Mouse (Mus musculus): ENCODE results near the gene Gm43552.

Gm43552 gene

GRCm38 (mm10) chr5:65535457-65536067 lies 42.9 kb upstream of the Gm43552 start:
- TF ChIP-seq CTCF (conservative IDR thresholded peaks at IDR 0.05; ENCODE audit: low read length) (peak; percentile 81), POU5F1 (IDR thresholded peaks at IDR 0.05; ENCODE audit: borderline replicate concordance, low read length) (no peak)
- Histone ChIP-seq H3K4me3 (replicated peaks; ENCODE audit: low read length) (peak overlapping the region; percentile 95; the same call in 1 of the 2 replicates), H3K9me3 (ENCODE audit: low read length) (no peaks in the 10 kb centered on the region), H3K4me1 (replicated peaks; ENCODE audit: low read depth, low read length) (peaks cover 68% of the 10 kb centered on the region), H3K36me3 (ENCODE audit: insufficient read depth, low read length) (peaks cover 4% of the 10 kb centered on the region; the same call in 1 of the 2 replicates), H3K27me3 (ENCODE audit: insufficient read depth, low read length) (no peaks in the 10 kb centered on the region)

GRCm38 (mm10) chr5:65534496-65534895 lies 41.9 kb upstream of the Gm43552 start:
- H3K9me3 ChIP-seq (ENCODE audit: low read length): no peaks in the 10 kb centered on the region
- peaks cover 4% of the 10 kb centered on the region; the same call in 1 of the 2 replicates for H3K36me3 ChIP-seq (ENCODE audit: insufficient read depth, low read length)
- TF ChIP-seq POU5F1 (IDR thresholded peaks at IDR 0.05; ENCODE audit: borderline replicate concordance, low read length) (no peak), NANOG (IDR thresholded peaks at IDR 0.05; ENCODE audit: borderline replicate concordance, low read length) (no peak), CTCF (conservative IDR thresholded peaks at IDR 0.05; ENCODE audit: low read length) (no peak)

GRCm38 (mm10) chr5:65531283-65531682 lies 38.6 kb upstream of the Gm43552 start:
- Histone ChIP-seq H3K9me3 (ENCODE audit: low read length) (no peaks in the 10 kb centered on the region), H3K4me1 (replicated peaks; ENCODE audit: low read depth, low read length) (peaks cover 71% of the 10 kb centered on the region), H3K4me3 (replicated peaks; ENCODE audit: low read length) (no peak overlapping the region), H3K36me3 (ENCODE audit: insufficient read depth, low read length) (no peaks in the 10 kb centered on the region), H3K27me3 (ENCODE audit: insufficient read depth, low read length) (no peaks in the 10 kb centered on the region)
- TF ChIP-seq NANOG (IDR thresholded peaks at IDR 0.05; ENCODE audit: borderline replicate concordance, low read length) (no peak), CTCF (conservative IDR thresholded peaks at IDR 0.05; ENCODE audit: low read length) (no peak), POU5F1 (IDR thresholded peaks at IDR 0.05; ENCODE audit: borderline replicate concordance, low read length) (no peak)

More at GRCm38 (mm10) chr5:65534496-65534895, 41.9 kb upstream of the Gm43552 start:
- Histone ChIP-seq H3K4me1 (replicated peaks; ENCODE audit: low read depth, low read length) (peaks cover 59% of the 10 kb centered on the region), H3K27me3 (ENCODE audit: insufficient read depth, low read length) (no peaks in the 10 kb centered on the region), H3K4me3 (replicated peaks; ENCODE audit: low read length) (peak overlapping the region; percentile 24)

GRCm38 (mm10) chr5:65525674-65526443 lies 33.2 kb upstream of the Gm43552 start:
- TF ChIP-seq CTCF (conservative IDR thresholded peaks at IDR 0.05; ENCODE audit: low read length) (peak; percentile 36), POU5F1 (IDR thresholded peaks at IDR 0.05; ENCODE audit: borderline replicate concordance, low read length) (no peak), NANOG (IDR thresholded peaks at IDR 0.05; ENCODE audit: borderline replicate concordance, low read length) (peak; percentile 84)
- H3K27me3 ChIP-seq (ENCODE audit: insufficient read depth, low read length): no peaks in the 10 kb centered on the region
- no peaks in the 10 kb centered on the region for H3K36me3 ChIP-seq (ENCODE audit: insufficient read depth, low read length)

GRCm38 (mm10) chr5:65524831-65525230 lies 32.2 kb upstream of the Gm43552 start:
- TF ChIP-seq CTCF (conservative IDR thresholded peaks at IDR 0.05; ENCODE audit: low read length): no peak
- no peak for TF ChIP-seq POU5F1 (IDR thresholded peaks at IDR 0.05; ENCODE audit: borderline replicate concordance, low read length)
- TF ChIP-seq NANOG (IDR thresholded peaks at IDR 0.05; ENCODE audit: borderline replicate concordance, low read length): no peak
- no peak overlapping the region for H3K4me3 ChIP-seq (replicated peaks; ENCODE audit: low read length)
- H3K9me3 ChIP-seq (ENCODE audit: low read length): no peaks in the 10 kb centered on the region
- H3K27me3 ChIP-seq (ENCODE audit: insufficient read depth, low read length): no peaks in the 10 kb centered on the region
- H3K4me1 ChIP-seq (replicated peaks; ENCODE audit: low read depth, low read length): peaks cover 52% of the 10 kb centered on the region
- no peaks in the 10 kb centered on the region for H3K36me3 ChIP-seq (ENCODE audit: insufficient read depth, low read length)

More at GRCm38 (mm10) chr5:65525674-65526443, 33.2 kb upstream of the Gm43552 start:
- H3K4me3 ChIP-seq (replicated peaks; ENCODE audit: low read length): peak overlapping the region; percentile 6; the same call in 1 of the 2 replicates
- no peaks in the 10 kb centered on the region for H3K9me3 ChIP-seq (ENCODE audit: low read length)
- H3K4me1 ChIP-seq (replicated peaks; ENCODE audit: low read depth, low read length): peaks cover 54% of the 10 kb centered on the region

- Histone ChIP-seq H3K9me3 (ENCODE audit: low read length) (no peaks in the 10 kb centered on the region), H3K4me3 (replicated peaks; ENCODE audit: low read length) (no peak overlapping the region), H3K36me3 (ENCODE audit: insufficient read depth, low read length) (no peaks in the 10 kb centered on the region), H3K27me3 (ENCODE audit: insufficient read depth, low read length) (no peaks in the 10 kb centered on the region), H3K4me1 (replicated peaks; ENCODE audit: low read depth, low read length) (peaks cover 31% of the 10 kb centered on the region)
- TF ChIP-seq POU5F1 (IDR thresholded peaks at IDR 0.05; ENCODE audit: borderline replicate concordance, low read length) (no peak), CTCF (conservative IDR thresholded peaks at IDR 0.05; ENCODE audit: low read length) (peak; percentile 47)
These were observed 29.2 kb upstream of the Gm43552 start for GRCm38 (mm10) chr5:65521803-65522202.

- Histone ChIP-seq H3K4me1 (replicated peaks; ENCODE audit: low read depth, low read length) (no peaks in the 10 kb centered on the region), H3K27me3 (ENCODE audit: insufficient read depth, low read length) (no peaks in the 10 kb centered on the region), H3K4me3 (replicated peaks; ENCODE audit: low read length) (no peak overlapping the region), H3K9me3 (ENCODE audit: low read length) (no peaks in the 10 kb centered on the region), H3K36me3 (ENCODE audit: insufficient read depth, low read length) (no peaks in the 10 kb centered on the region)
- TF ChIP-seq POU5F1 (IDR thresholded peaks at IDR 0.05; ENCODE audit: borderline replicate concordance, low read length) (no peak), CTCF (conservative IDR thresholded peaks at IDR 0.05; ENCODE audit: low read length) (no peak), NANOG (IDR thresholded peaks at IDR 0.05; ENCODE audit: borderline replicate concordance, low read length) (no peak)
These were observed 22.1 kb upstream of the Gm43552 start for GRCm38 (mm10) chr5:65514635-65515278.

GRCm38 (mm10) chr5:65513506-65513905 lies 20.9 kb upstream of the Gm43552 start:
- no peaks in the 10 kb centered on the region for H3K27me3 ChIP-seq (ENCODE audit: insufficient read depth, low read length)
- TF ChIP-seq CTCF (conservative IDR thresholded peaks at IDR 0.05; ENCODE audit: low read length) (no peak), POU5F1 (IDR thresholded peaks at IDR 0.05; ENCODE audit: borderline replicate concordance, low read length) (no peak), NANOG (IDR thresholded peaks at IDR 0.05; ENCODE audit: borderline replicate concordance, low read length) (no peak)
- H3K4me3 ChIP-seq (replicated peaks; ENCODE audit: low read length): no peak overlapping the region
- no peaks in the 10 kb centered on the region for H3K4me1 ChIP-seq (replicated peaks; ENCODE audit: low read depth, low read length)
- no peaks in the 10 kb centered on the region for H3K9me3 ChIP-seq (ENCODE audit: low read length)
- no peaks in the 10 kb centered on the region for H3K36me3 ChIP-seq (ENCODE audit: insufficient read depth, low read length)
